15 mouse cellular contexts compared by ENCODE assay signal in the genomic region with DNA sequence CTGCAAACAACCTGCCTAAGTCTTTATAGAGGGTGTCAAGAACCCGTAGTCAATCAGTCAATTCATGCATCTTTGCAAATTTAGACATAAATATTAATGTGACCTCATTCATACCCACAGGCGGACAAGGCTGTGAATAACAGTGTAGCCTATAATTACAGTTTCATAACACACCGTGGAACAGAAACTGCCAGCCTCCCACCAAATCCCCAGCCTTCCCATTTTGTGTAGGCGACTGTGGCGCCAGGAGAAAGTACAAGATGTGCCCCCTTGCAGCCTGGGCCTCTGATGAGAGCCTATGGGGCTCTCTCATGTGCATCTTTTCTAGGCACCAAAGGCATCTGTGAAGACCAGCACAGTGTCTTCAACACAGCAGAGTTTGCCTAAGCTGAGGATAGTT.
DNase-seq lines count a peak whose midpoint lies in the region; TF ChIP-seq lines count a peak whose summit lies in the region.
"Had no signal": no experiment of that assay in that cellular context is flagged by ENCODE, and none has a peak within 500 bp of the region (broad histone marks: within the 10 kb centered on the region; RNA-seq: fewer than 3 reads in every experiment).

No protein-coding gene starts in this region.

- H3K36me3 ChIP-seq in embryonic facial prominence, embryonic 10.5 days (replicated peaks), result no peaks in the 10 kb centered on the region
- H3K36me3 ChIP-seq: neural tube, embryonic 12.5 days had no signal

- TF ChIP-seq POLR2A in lung, adult 2 months (IDR thresholded peaks at IDR 0.05; ENCODE audit: borderline replicate concordance, extremely low read depth, low read depth, low read length), result no peak

- H3K9me3 ChIP-seq in embryonic facial prominence, embryonic 10.5 days, result no peaks in the 10 kb centered on the region
- H3K9me3 ChIP-seq: megakaryocyte, embryonic 14.5 days; neural tube, embryonic 12.5 days had no signal

- H3K4me1 ChIP-seq in embryonic facial prominence, embryonic 10.5 days, result no peaks in the 10 kb centered on the region
- no peaks in the 10 kb centered on the region for H3K4me1 ChIP-seq in lung, adult 2 months (ENCODE audit: control insufficient read depth, insufficient read depth, low read length)
- H3K4me1 ChIP-seq: megakaryocyte, embryonic 14.5 days; neural tube, embryonic 12.5 days had no signal

- no peak overlapping the region for H3K27ac ChIP-seq in layer of hippocampus, adult 2 months
- no peak overlapping the region for H3K27ac ChIP-seq in embryonic facial prominence, embryonic 10.5 days (replicated peaks)
- H3K27ac ChIP-seq: neural tube, embryonic 12.5 days had no signal

- no peak for TF ChIP-seq CTCF in layer of hippocampus, adult 2 months (conservative IDR thresholded peaks at IDR 0.05)
- no peak for TF ChIP-seq CTCF in lung, adult 2 months (IDR thresholded peaks at IDR 0.05; ENCODE audit: insufficient read depth, low read length)

- WGBS in embryonic facial prominence, embryonic 10.5 days, result 84% methylated on average over 5 of the region's 5 CpGs
- WGBS in lung, adult 2 months, result 76% methylated on average over 5 of the region's 5 CpGs

- no peaks in the 10 kb centered on the region for H3K27me3 ChIP-seq in embryonic facial prominence, embryonic 10.5 days (replicated peaks; ENCODE audit: low read depth, poor library complexity, severe bottlenecking)
- H3K27me3 ChIP-seq: megakaryocyte, embryonic 14.5 days; neural tube, embryonic 12.5 days had no signal

- DNase-seq in layer of hippocampus, adult 2 months (ENCODE audit: low spot score in 2 of 2), result peak; percentile 2 to 18
- DNase-seq in layer of hippocampus, adult 9-10 months (ENCODE audit: low spot score), result no peak
- DNase-seq in right cerebral cortex, postnatal 25 days, result peak; percentile 8
- DNase-seq in right cerebral cortex, postnatal 4 days, result no peak
- DNase-seq in left cerebral cortex, adult 9 months (ENCODE audit: low spot score in 2 of 2), result peak; percentile 20 to 33
- no peak for DNase-seq in embryonic facial prominence, embryonic 10.5 days (ENCODE audit: low spot score)
- DNase-seq in lung, adult 2 months, result no peak
- DNase-seq: adrenal gland, postnatal 25 days; cerebellum, adult 9-10 months; kidney, adult 8-10 months; kidney, postnatal 25 days; lung, postnatal 14 days; thymus, adult 2 months had no signal

- H3K4me3 ChIP-seq in layer of hippocampus, adult 2 months, result no peak overlapping the region
- no peak overlapping the region for H3K4me3 ChIP-seq in embryonic facial prominence, embryonic 10.5 days
- H3K4me3 ChIP-seq in lung, adult 2 months (replicated peaks; ENCODE audit: extremely low read depth, low read depth, low read length), result no peak overlapping the region
- H3K4me3 ChIP-seq: megakaryocyte, embryonic 14.5 days; neural tube, embryonic 12.5 days had no signal

Comparison
In these comparisons a context has a peak if more than half of its experiments do, and no peak if none do; other contexts are left out.
1. DNase-seq: peak in layer of hippocampus, adult 2 months (2 of 2), right cerebral cortex, postnatal 25 days (single experiment) and left cerebral cortex, adult 9 months (2 of 2); none in layer of hippocampus, adult 9-10 months (single experiment), right cerebral cortex, postnatal 4 days (single experiment), embryonic facial prominence, embryonic 10.5 days (single experiment) and lung, adult 2 months (single experiment).